Mouse (Mus musculus) embryonic fibroblast, embryonic 13.5 days (primary cell): ENCODE data around the gene Lrba. TPM values are rescaled to one million over a fixed set of nuclear protein-coding genes. Genes with fewer than 3 reads are reported as not detected.

ENCODE experiments used
- H3K27ac ChIP-seq: 2 replicates; pipeline ENCODE4 v1.5.1; 2012; ENCODE audit warnings: low read length, control low read depth, inconsistent platforms; ENCODE audit not compliant: insufficient read depth
- H3K4me1 ChIP-seq: 2 replicates; pipeline ENCODE4 v1.6.1; 2011; ENCODE audit warnings: low read length; ENCODE audit not compliant: control insufficient read depth, insufficient read depth
- H3K4me3 ChIP-seq: 2 replicates; pipeline ENCODE4 v1.5.1; 2011; ENCODE audit warnings: mild to moderate bottlenecking, control low read depth, low read length; ENCODE audit not compliant: insufficient read depth
- CTCF ChIP-seq: IDR thresholded peaks from 2 replicates; pipeline ENCODE4 v1.5.1; 2011; ENCODE audit warnings: mild to moderate bottlenecking, control low read depth, low read length, moderate library complexity, borderline replicate concordance; ENCODE audit not compliant: insufficient read depth
- POLR2A ChIP-seq: IDR thresholded peaks from 2 replicates; pipeline ENCODE4 v1.6.1; 2011; ENCODE audit warnings: low read depth, mild to moderate bottlenecking, control low read depth, low read length, moderate library complexity
- polyA plus RNA-seq: library from polyadenylated mRNA; stranded (reverse); fragments of >200 nt; gene quantifications from 2 replicates; pipeline ENCODE4 v1.2.4, GENCODE M21; 2011; ENCODE audit warnings: low read depth; ENCODE audit not compliant: missing spikeins, insufficient read length

Lrba gene
- polyA plus RNA-seq, 1 experiment = 17.8 TPM

DNA sequence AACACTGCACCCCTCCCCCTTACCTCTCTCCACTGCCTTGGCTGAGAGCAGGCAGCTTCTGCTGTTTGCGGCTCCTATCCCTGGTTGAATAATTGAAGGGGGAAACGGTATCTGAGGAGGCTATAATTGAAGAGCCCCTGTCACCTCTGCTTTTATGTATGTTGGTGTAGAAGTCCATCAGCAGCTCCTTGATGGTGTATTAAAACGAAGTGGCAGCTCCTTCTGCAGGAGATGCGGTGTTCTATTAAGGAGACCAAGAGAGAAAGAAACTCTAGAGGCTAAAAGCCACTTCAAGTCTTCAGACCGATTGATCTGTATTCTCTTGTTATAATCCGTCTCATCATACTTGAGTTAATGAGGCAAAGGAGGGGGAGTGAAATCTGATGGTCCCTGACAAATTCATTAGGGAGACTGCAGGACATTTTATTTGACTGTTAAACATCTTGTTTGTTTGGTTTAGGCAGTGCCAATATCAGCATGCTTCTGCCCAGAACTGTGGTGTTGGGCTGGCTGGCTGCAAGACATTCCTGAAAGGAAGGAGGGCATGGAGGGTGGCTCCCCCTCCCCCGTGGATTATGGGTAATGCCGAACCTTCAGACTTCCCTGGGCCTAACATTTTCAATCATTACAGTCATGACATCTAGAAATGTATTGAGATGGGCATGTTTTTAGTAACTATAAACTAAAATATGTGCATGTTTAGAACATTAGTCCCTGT lies 326.7 kb downstream of the Lrba start:
- TF ChIP-seq CTCF (no peak), POLR2A (no peak)
- Histone ChIP-seq H3K4me1 (no peaks in the 10 kb centered on the region), H3K27ac (peak overlapping the region; percentile 48; the same call in 1 of the 2 replicates), H3K4me3 (no peak overlapping the region)

DNA sequence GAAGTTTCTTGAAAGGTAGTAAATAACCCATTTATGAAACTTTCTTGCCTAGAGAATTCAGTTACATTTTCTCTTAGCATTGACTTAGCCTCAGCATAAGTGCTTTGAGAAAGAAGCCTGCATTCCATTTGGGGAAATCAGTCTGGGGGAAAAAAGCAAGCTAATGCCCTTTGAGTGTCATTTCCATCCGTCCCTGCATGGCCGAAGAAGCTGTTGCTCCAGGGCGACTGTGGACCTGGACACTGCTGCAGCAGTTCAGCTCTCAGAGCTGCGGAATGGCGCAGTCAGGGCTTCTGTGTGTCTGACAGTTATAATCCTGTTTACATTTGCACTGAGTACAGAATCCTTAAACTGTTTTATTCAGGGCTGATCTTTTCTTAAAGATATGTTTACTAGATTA lies 327.7 kb downstream of the Lrba start:
- H3K4me3 ChIP-seq = no peak overlapping the region; the same call in 1 of the 2 replicates
- no peaks in the 10 kb centered on the region for H3K4me1 ChIP-seq
- TF ChIP-seq CTCF (no peak), POLR2A (no peak)
- no peak overlapping the region; the same call in 1 of the 2 replicates for H3K27ac ChIP-seq

DNA sequence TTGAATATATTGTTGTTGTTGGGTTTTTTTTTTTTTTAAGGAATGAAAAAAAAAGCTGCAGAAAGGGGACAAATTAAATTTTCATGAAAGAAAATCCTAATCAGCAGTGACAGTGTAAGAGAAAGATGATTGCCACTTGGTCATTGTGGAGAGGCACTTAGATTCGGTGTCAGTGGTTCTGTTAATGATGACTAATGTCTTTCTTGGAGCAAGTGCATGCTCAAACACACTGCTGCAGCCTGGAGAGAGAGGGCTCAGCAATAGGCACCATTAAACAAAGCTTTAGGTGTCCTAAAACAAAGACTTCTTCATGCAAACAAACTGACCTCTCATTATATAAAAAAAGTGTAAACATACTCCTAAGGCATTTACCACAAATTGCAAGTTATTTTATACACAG lies 334.5 kb downstream of the Lrba start:
- Histone ChIP-seq H3K4me1 (no peaks in the 10 kb centered on the region), H3K27ac (no peak overlapping the region), H3K4me3 (no peak overlapping the region)
- TF ChIP-seq POLR2A (no peak), CTCF (no peak)

DNA sequence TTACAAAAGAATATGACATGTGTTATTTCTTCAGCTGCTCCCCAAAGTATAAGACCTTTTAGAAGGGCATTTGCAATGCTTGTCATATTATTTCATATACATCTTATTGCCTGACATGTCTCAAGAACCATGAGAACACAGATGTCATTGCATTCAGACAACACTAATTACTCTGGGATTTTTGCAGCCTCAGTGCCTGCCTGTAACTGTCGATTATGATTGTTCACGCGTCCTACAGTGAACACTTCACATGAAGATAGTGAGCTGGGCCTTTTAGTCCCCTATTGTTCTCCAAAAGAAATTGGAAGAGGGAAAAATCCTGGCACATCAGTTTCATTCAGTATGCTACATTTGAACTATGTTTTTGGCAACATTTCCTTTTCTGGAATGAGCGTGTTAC lies 335.2 kb downstream of the Lrba start:
- TF ChIP-seq CTCF (no peak), POLR2A (no peak)
- H3K4me3 ChIP-seq = no peak overlapping the region
- no peak overlapping the region for H3K27ac ChIP-seq
- H3K4me1 ChIP-seq = no peaks in the 10 kb centered on the region

- no peaks in the 10 kb centered on the region for H3K4me1 ChIP-seq
- TF ChIP-seq CTCF = no peak
- TF ChIP-seq POLR2A = no peak
- H3K27ac ChIP-seq = no peak overlapping the region
- no peak overlapping the region for H3K4me3 ChIP-seq
Measured at GRCm38 (mm10) chr3:86560281-86561022, 336.0 kb downstream of the Lrba start.

GRCm38 (mm10) chr3:86561023-86561344 lies 336.5 kb downstream of the Lrba start:
- no peak for TF ChIP-seq POLR2A
- Histone ChIP-seq H3K4me3 (no peak overlapping the region), H3K4me1 (no peaks in the 10 kb centered on the region), H3K27ac (no peak overlapping the region)

DNA sequence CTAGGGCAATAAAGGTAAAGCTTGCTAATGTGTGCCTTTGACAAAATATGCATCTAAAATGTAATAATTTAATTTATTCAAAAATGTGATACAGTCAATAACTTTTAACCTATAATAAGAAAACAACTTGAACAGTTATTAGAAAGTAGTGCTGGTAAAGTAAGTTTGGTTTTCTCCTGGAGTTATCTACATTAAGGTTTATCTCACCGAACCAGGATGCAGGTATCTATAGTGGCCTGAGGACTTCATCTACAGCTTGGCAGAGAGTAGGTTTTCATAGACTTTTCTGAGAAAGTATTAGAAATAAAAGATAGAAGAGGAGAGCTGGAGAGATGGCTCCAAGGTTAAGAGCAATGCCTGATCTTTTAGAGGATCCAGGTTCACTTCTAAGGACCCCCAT lies 336.9 kb downstream of the Lrba start:
- Histone ChIP-seq H3K4me3 (no peak overlapping the region), H3K4me1 (no peaks in the 10 kb centered on the region), H3K27ac (no peak overlapping the region)
- TF ChIP-seq CTCF (no peak), POLR2A (no peak)

DNA sequence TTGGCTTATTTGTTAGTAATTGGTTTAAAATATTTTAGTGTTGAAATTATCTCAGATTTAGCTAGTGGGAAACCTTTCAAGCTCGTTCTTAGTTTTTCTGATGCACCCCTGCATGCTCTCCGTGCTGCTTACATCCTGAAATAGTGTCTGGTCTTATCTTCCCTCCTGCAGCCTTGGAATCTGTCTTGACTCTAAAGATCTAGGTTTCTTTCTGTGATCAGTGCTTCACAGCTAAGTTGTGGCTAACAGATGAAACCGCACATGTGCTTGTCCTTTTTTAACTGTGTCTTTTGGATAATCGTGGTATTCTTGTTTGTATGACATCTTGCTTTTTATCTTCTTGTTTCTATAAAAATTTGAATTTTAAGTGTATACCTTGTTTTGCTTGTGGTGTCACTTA lies 342.8 kb downstream of the Lrba start:
- TF ChIP-seq POLR2A (no peak), CTCF (no peak)
- no peak overlapping the region for H3K4me3 ChIP-seq
- H3K4me1 ChIP-seq = no peaks in the 10 kb centered on the region
- no peak overlapping the region for H3K27ac ChIP-seq

- no peaks in the 10 kb centered on the region for H3K4me1 ChIP-seq
- no peak for TF ChIP-seq POLR2A
- TF ChIP-seq CTCF = no peak
- no peak overlapping the region for H3K27ac ChIP-seq
- no peak overlapping the region for H3K4me3 ChIP-seq
Measured at GRCm38 (mm10) chr3:86571518-86571917, 347.0 kb downstream of the Lrba start.

GRCm38 (mm10) chr3:86572519-86573244 lies 348.2 kb downstream of the Lrba start:
- Histone ChIP-seq H3K27ac (no peak overlapping the region), H3K4me3 (no peak overlapping the region), H3K4me1 (no peaks in the 10 kb centered on the region)
- TF ChIP-seq CTCF = no peak
- TF ChIP-seq POLR2A = no peak
